Mouse (Mus musculus) liver, postnatal 0 days (tissue): ENCODE results near the gene Nrtn.

Experiments
- CTCF ChIP-seq: sonication (generic); IDR thresholded peaks from 2 replicates; pipeline ENCODE4 v1.5.1; 2016; ENCODE audit warnings: antibody characterized with exemption, low read depth
- EP300 ChIP-seq: IDR thresholded peaks from 2 replicates; pipeline ENCODE4 v1.6.1; 2016; ENCODE audit warnings: antibody characterized with exemption, low read depth, mild to moderate bottlenecking

GRCm38 (mm10) chr17:56751404-56752072 is 5.8 kb downstream of the Nrtn start:
- TF ChIP-seq EP300 (no peak), CTCF (no peak)
